Mouse (Mus musculus): ENCODE data around the gene Tmem50b. TPM values are rescaled to one million over a fixed set of nuclear protein-coding genes. Genes with fewer than 3 reads are reported as not detected.

Gene Tmem50b
- polyA plus RNA-seq, 1 experiment: 47.8 TPM

Other genes starting within 250 kb of the Tmem50b start
- 16.2 and 20.0 TPM in 2 replicates for gene Ifnar2, start 225.0 kb downstream of the Tmem50b start, polyA plus RNA-seq (2012; rRNA removed)
- not detected in 2 replicates for gene Gm21970, start 206.1 kb downstream of the Tmem50b start, polyA plus RNA-seq (2012; rRNA removed)
- 54.1 and 74.1 TPM in 2 replicates for gene Il10rb, start 191.6 kb downstream of the Tmem50b start, polyA plus RNA-seq (2012; rRNA removed)
- gene Ifnar1, start 112.6 kb downstream of the Tmem50b start, polyA plus RNA-seq (2012; rRNA removed): 16.9 and 23.1 TPM in 2 replicates
- 57.2 and 82.9 TPM in 2 replicates for gene Ifngr2, start 50.7 kb downstream of the Tmem50b start, polyA plus RNA-seq (2012; rRNA removed)
- gene Dnajc28, start 21.2 kb upstream of the Tmem50b start, polyA plus RNA-seq (2012; rRNA removed): 0.47 and 1.3 TPM in 2 replicates
- 35.5 and 36.5 TPM in 2 replicates for gene Gart, start 49.2 kb upstream of the Tmem50b start, polyA plus RNA-seq (2012; rRNA removed)
- gene Son, start 49.7 kb upstream of the Tmem50b start, polyA plus RNA-seq (2012; rRNA removed): 63.6 and 98.7 TPM in 2 replicates
- 6.0 and 11.6 TPM in 2 replicates for gene Donson, start 91.0 kb upstream of the Tmem50b start, polyA plus RNA-seq (2012; rRNA removed)
- gene Cryzl1, start 131.2 kb upstream of the Tmem50b start, polyA plus RNA-seq (2012; rRNA removed): 19.2 and 24.0 TPM in 2 replicates
- gene Itsn1, start 131.5 kb upstream of the Tmem50b start, polyA plus RNA-seq (2012; rRNA removed): 13.6 and 20.3 TPM in 2 replicates

All from large intestine, adult 2 months (tissue).